Mouse (Mus musculus) ES-Bruce4 (cell line): Measurements from ENCODE around the gene Myh15. TPM values are rescaled to one million over a fixed set of nuclear protein-coding genes. Genes with fewer than 3 reads are reported as not detected.
"Not testable (repeated sequence)": the region's sequence is repeated elsewhere in the genome, so short reads cannot be mapped to it uniquely, and the experiment has no call there.

Source experiments
- H3K27ac ChIP-seq: 2 replicates; pipeline ENCODE4 v1.5.1; 2012; ENCODE audit warnings: low read length, inconsistent platforms; ENCODE audit not compliant: insufficient read depth
- H3K27me3 ChIP-seq: 2 replicates; pipeline ENCODE4 v1.6.1; 2012; ENCODE audit warnings: mild to moderate bottlenecking, low read length, inconsistent platforms; ENCODE audit not compliant: control insufficient read depth, poor library complexity, insufficient read depth, severe bottlenecking
- H3K36me3 ChIP-seq: 2 replicates; pipeline ENCODE4 v1.6.1; 2012; ENCODE audit warnings: inconsistent platforms, mild to moderate bottlenecking, low read length, moderate library complexity; ENCODE audit not compliant: control insufficient read depth, poor library complexity, insufficient read depth, severe bottlenecking
- H3K4me1 ChIP-seq: one replicate; pipeline ENCODE4 v1.8.1; 2011; ENCODE audit warnings: low read length; ENCODE audit not compliant: control insufficient read depth, insufficient read depth
- H3K4me3 ChIP-seq: 2 replicates; pipeline ENCODE4 v1.5.1; 2011; ENCODE audit warnings: low read depth, mild to moderate bottlenecking, low read length
- H3K9ac ChIP-seq: 2 replicates; pipeline ENCODE4 v1.6.1; 2012; ENCODE audit warnings: low read depth, mild to moderate bottlenecking, inconsistent platforms; ENCODE audit not compliant: poor library complexity, severe bottlenecking
- H3K9me3 ChIP-seq: replicated peaks from 2 replicates; pipeline ENCODE4 v1.6.1; 2012; ENCODE audit warnings: mild to moderate bottlenecking, low read length, inconsistent platforms; ENCODE audit not compliant: control insufficient read depth, poor library complexity, insufficient read depth, severe bottlenecking
- CTCF ChIP-seq: IDR thresholded peaks from one replicate; pipeline ENCODE4 v1.8.1; 2011; ENCODE audit warnings: low read depth, low read length
- EP300 ChIP-seq: IDR thresholded peaks from 2 replicates; pipeline ENCODE4 v1.6.1; 2011; ENCODE audit warnings: low read depth, low read length; ENCODE audit not compliant: insufficient read depth
- POLR2A ChIP-seq: IDR thresholded peaks from one replicate; pipeline ENCODE4 v1.8.1; 2011; ENCODE audit warnings: low read length; ENCODE audit not compliant: insufficient read depth
- polyA plus RNA-seq: library from polyadenylated mRNA; stranded (reverse); fragments of >200 nt; gene quantifications from 2 replicates; pipeline ENCODE4 v1.2.4, GENCODE M21; 2011; ENCODE audit warnings: low read depth; ENCODE audit not compliant: missing spikeins, insufficient read depth, insufficient read length

The Myh15 gene
- polyA plus RNA-seq, 1 experiment = not detected

- H3K4me3 ChIP-seq = no peak overlapping the region
- no peaks in the 10 kb centered on the region for H3K4me1 ChIP-seq
- no peak for TF ChIP-seq CTCF
- no peak for TF ChIP-seq EP300
- no peak for TF ChIP-seq POLR2A
- no peak overlapping the region for H3K9ac ChIP-seq
- H3K27ac ChIP-seq = no peak overlapping the region
- H3K36me3 ChIP-seq = no peaks in the 10 kb centered on the region
- no peaks in the 10 kb centered on the region for H3K9me3 ChIP-seq
- no peaks in the 10 kb centered on the region for H3K27me3 ChIP-seq
Observed at GRCm38 (mm10) chr16:49197951-49198350, 140.7 kb downstream of the Myh15 start.

- no peak for TF ChIP-seq CTCF
- H3K27me3 ChIP-seq = no peaks in the 10 kb centered on the region
- H3K4me3 ChIP-seq = no peak overlapping the region
- H3K9me3 ChIP-seq = no peaks in the 10 kb centered on the region
- no peak overlapping the region for H3K9ac ChIP-seq
- H3K36me3 ChIP-seq = no peaks in the 10 kb centered on the region
- no peaks in the 10 kb centered on the region for H3K4me1 ChIP-seq
- H3K27ac ChIP-seq = no peak overlapping the region
Observed at GRCm38 (mm10) chr16:49223733-49224132, 166.4 kb downstream of the Myh15 start.

GRCm38 (mm10) chr16:49243517-49243916 is 186.2 kb downstream of the Myh15 start:
- not testable (repeated sequence) for H3K4me3 ChIP-seq, H3K4me1 ChIP-seq, H3K9me3 ChIP-seq, H3K27ac ChIP-seq, H3K36me3 ChIP-seq, H3K9ac ChIP-seq, H3K27me3 ChIP-seq

Other genes starting within 250 kb of the Myh15 start
- not detected in 2 replicates for gene Retnlb, start 240.6 kb upstream of the Myh15 start, polyA plus RNA-seq
- not detected in 2 replicates for gene Retnla, start 214.9 kb upstream of the Myh15 start, polyA plus RNA-seq
- not detected in 2 replicates for gene Retnlg, start 184.9 kb upstream of the Myh15 start, polyA plus RNA-seq
- gene Dzip3, start 63.3 kb upstream of the Myh15 start, polyA plus RNA-seq = 33.4 and 39.4 TPM in 2 replicates
- 119 and 120 TPM in 2 replicates for gene Cip2a, start 63.3 kb upstream of the Myh15 start, polyA plus RNA-seq